Mouse (Mus musculus): ENCODE results near the gene Mfsd4b3. TPM values are rescaled to one million over a fixed set of nuclear protein-coding genes. Genes with fewer than 3 reads are reported as not detected.
A peak's percentile ranks its signal among the peaks of the same experiment; 100 is the strongest.
"Not testable (repeated sequence)": the region's sequence is repeated elsewhere in the genome, so short reads cannot be mapped to it uniquely, and the experiment has no call there.

The Mfsd4b3 gene
- 1 to 10 TPM; 3.6 to 5.1 TPM for total RNA-seq (2021)
- long read RNA-seq, experiment 1, partial matches to known transcripts: 1 of 2 reads
- long read RNA-seq, experiment 1, other reads (novel, unspliced or antisense): 0 of 2 reads
- long read RNA-seq, experiment 2, partial matches to known transcripts: 0 of 7 reads
- long read RNA-seq, experiment 2, other reads (novel, unspliced or antisense): 3 of 7 reads

- DNase-seq (ENCODE audit: low spot score): peak; percentile 99
These were observed at the start of gene Mfsd4b3 for GRCm38 (mm10) chr10:39959761-39960440. TSS of gene Mfsd4b3 (minus strand) at chr10:39960153.

- DNase-seq (ENCODE audit: low spot score): no peak
These were observed 49.6 kb upstream of the Mfsd4b3 start for GRCm38 (mm10) chr10:40009591-40009990.

GRCm38 (mm10) chr10:40008847-40009246, 48.9 kb upstream of the Mfsd4b3 start:
- not testable (repeated sequence) for DNase-seq (ENCODE audit: low spot score)

GRCm38 (mm10) chr10:40007953-40008352, 48.0 kb upstream of the Mfsd4b3 start:
- no peak for DNase-seq (ENCODE audit: low spot score)

GRCm38 (mm10) chr10:40006963-40007362, 47.0 kb upstream of the Mfsd4b3 start:
- DNase-seq (ENCODE audit: low spot score): no peak

- no peak for DNase-seq (ENCODE audit: low spot score)
These were observed 40.8 kb upstream of the Mfsd4b3 start for GRCm38 (mm10) chr10:40000746-40001145.

GRCm38 (mm10) chr10:39991155-39991554, 31.2 kb upstream of the Mfsd4b3 start:
- no peak for DNase-seq (ENCODE audit: low spot score)

- no peak for DNase-seq (ENCODE audit: low spot score)
These were observed 26.5 kb upstream of the Mfsd4b3 start, which contains the start of gene Mfsd4b5 for GRCm38 (mm10) chr10:39986466-39986865. TSS of gene Mfsd4b5 (minus strand) at chr10:39986646.

- DNase-seq (ENCODE audit: low spot score): no peak
These were observed 22.7 kb upstream of the Mfsd4b3 start for GRCm38 (mm10) chr10:39982604-39983003.

- DNase-seq (ENCODE audit: low spot score): no peak
These were observed 18.3 kb upstream of the Mfsd4b3 start for GRCm38 (mm10) chr10:39978231-39978630.

GRCm38 (mm10) chr10:39977346-39977745, 17.4 kb upstream of the Mfsd4b3 start:
- DNase-seq (ENCODE audit: low spot score): no peak

- no peak for DNase-seq (ENCODE audit: low spot score)
These were observed 15.8 kb upstream of the Mfsd4b3 start for GRCm38 (mm10) chr10:39975771-39976170.

GRCm38 (mm10) chr10:39974982-39975381, 15.0 kb upstream of the Mfsd4b3 start:
- DNase-seq (ENCODE audit: low spot score): no peak

- DNase-seq (ENCODE audit: low spot score): no peak
These were observed 7.6 kb upstream of the Mfsd4b3 start for GRCm38 (mm10) chr10:39967512-39967911.

GRCm38 (mm10) chr10:39961906-39962305, 2.0 kb upstream of the Mfsd4b3 start:
- no peak for DNase-seq (ENCODE audit: low spot score)

GRCm38 (mm10) chr10:39960441-39960822, 479 bp upstream of the Mfsd4b3 start:
- no peak for DNase-seq (ENCODE audit: low spot score)

- DNase-seq (ENCODE audit: low spot score): no peak
These were observed 1.7 kb downstream of the Mfsd4b3 start for GRCm38 (mm10) chr10:39958266-39958665.

GRCm38 (mm10) chr10:39956340-39956878, 3.5 kb downstream of the Mfsd4b3 start:
- no peak for DNase-seq (ENCODE audit: low spot score)

GRCm38 (mm10) chr10:39955163-39955562, 4.8 kb downstream of the Mfsd4b3 start:
- no peak for DNase-seq (ENCODE audit: low spot score)

- no peak for DNase-seq (ENCODE audit: low spot score)
These were observed 10.5 kb downstream of the Mfsd4b3 start for GRCm38 (mm10) chr10:39949377-39949954.

GRCm38 (mm10) chr10:39947195-39947594, 12.8 kb downstream of the Mfsd4b3 start:
- DNase-seq (ENCODE audit: low spot score): not testable (repeated sequence)

GRCm38 (mm10) chr10:39936553-39936952, 23.4 kb downstream of the Mfsd4b3 start:
- no peak for DNase-seq (ENCODE audit: low spot score)

Measured in gastrocnemius, adult 18-20 months (tissue).